ENCODE assay signal across 19 mouse cellular contexts in genomic region chr15:25278317-25279156, GRCm38 (mm10).
DNase-seq lines count a peak whose midpoint lies in the region; ATAC-seq and TF ChIP-seq lines count a peak whose summit lies in the region.
"Had no signal": no experiment of that assay in that cellular context is flagged by ENCODE, and none has a peak within 500 bp of the region (broad histone marks: within the 10 kb centered on the region; RNA-seq: fewer than 3 reads in every experiment).

No protein-coding gene starts in this region.

- DNase-seq in left cerebral cortex, postnatal 4 days: peak; percentile 21
- no peak for DNase-seq in left cerebral cortex, adult 2 months (ENCODE audit: extremely low spot score in 1 of 2, low spot score in 2 of 2)
- DNase-seq in hindbrain, postnatal 0 days (ENCODE audit: low spot score): peak; percentile 52
- DNase-seq in adrenal gland, postnatal 10 days: no peak
- no peak for DNase-seq in Muller cell, postnatal 12 days (ENCODE audit: inconsistent ontology term)
- DNase-seq: adrenal gland, postnatal 14 days; cerebellum, adult 9-11 months; lung, embryonic 14.5 days; lung, postnatal 4 days; thymus, adult 2 months had no signal

- H3K4me1 ChIP-seq in forebrain, embryonic 15.5 days: peaks cover 18% of the 10 kb centered on the region
- H3K4me1 ChIP-seq in hindbrain, postnatal 0 days (ENCODE audit: insufficient read depth, low read length): peaks cover 7% of the 10 kb centered on the region
- peaks cover 24% of the 10 kb centered on the region for H3K4me1 ChIP-seq in neural tube, embryonic 13.5 days (replicated peaks)
- H3K4me1 ChIP-seq in intestine, postnatal 0 days (replicated peaks; ENCODE audit: control insufficient read depth, insufficient read depth, low read length): no peaks in the 10 kb centered on the region
- H3K4me1 ChIP-seq: embryonic facial prominence, embryonic 15.5 days; liver, embryonic 12.5 days had no signal

- H3K4me3 ChIP-seq in left cerebral cortex, adult 2 months: no peak overlapping the region
- no peak overlapping the region for H3K4me3 ChIP-seq in forebrain, embryonic 15.5 days
- H3K4me3 ChIP-seq in hindbrain, postnatal 0 days (ENCODE audit: low read length): no peak overlapping the region
- H3K4me3 ChIP-seq in neural tube, embryonic 13.5 days: no peak overlapping the region
- H3K4me3 ChIP-seq in intestine, postnatal 0 days (ENCODE audit: low read depth, low read length): no peak overlapping the region
- H3K4me3 ChIP-seq: embryonic facial prominence, embryonic 15.5 days; layer of hippocampus, adult 2 months; liver, embryonic 12.5 days had no signal

- H3K27me3 ChIP-seq in forebrain, embryonic 15.5 days: no peaks in the 10 kb centered on the region
- H3K27me3 ChIP-seq in hindbrain, postnatal 0 days (ENCODE audit: insufficient read depth, low read length): no peaks in the 10 kb centered on the region
- no peaks in the 10 kb centered on the region for H3K27me3 ChIP-seq in neural tube, embryonic 13.5 days
- no peaks in the 10 kb centered on the region for H3K27me3 ChIP-seq in intestine, postnatal 0 days (replicated peaks; ENCODE audit: control insufficient read depth, insufficient read depth, low read length)
- H3K27me3 ChIP-seq: embryonic facial prominence, embryonic 15.5 days; liver, embryonic 12.5 days had no signal

- H3K9me3 ChIP-seq in forebrain, embryonic 15.5 days: no peaks in the 10 kb centered on the region
- H3K9me3 ChIP-seq in hindbrain, postnatal 0 days (ENCODE audit: low read length): no peaks in the 10 kb centered on the region
- no peaks in the 10 kb centered on the region for H3K9me3 ChIP-seq in neural tube, embryonic 13.5 days
- H3K9me3 ChIP-seq in intestine, postnatal 0 days (ENCODE audit: control insufficient read depth): no peaks in the 10 kb centered on the region
- H3K9me3 ChIP-seq: embryonic facial prominence, embryonic 15.5 days; liver, embryonic 12.5 days had no signal

- intact Hi-C loops in left cerebral cortex, postnatal 4 days (cut with DNase I): no loop called here
- intact Hi-C loops in left cerebral cortex, adult 2 months (cut with DNase I): no loop called here

- H3K27ac ChIP-seq in left cerebral cortex, adult 2 months: no peak overlapping the region
- peak overlapping the region; percentile 51 for H3K27ac ChIP-seq in forebrain, embryonic 15.5 days (replicated peaks)
- no peak overlapping the region for H3K27ac ChIP-seq in hindbrain, postnatal 0 days
- 0 out of 2 replicates have a peak overlapping the region, but pooled peaks have one; percentile 6 for H3K27ac ChIP-seq in neural tube, embryonic 13.5 days (replicated peaks)
- H3K27ac ChIP-seq in intestine, postnatal 0 days (ENCODE audit: low read depth, low read length): no peak overlapping the region
- H3K27ac ChIP-seq: embryonic facial prominence, embryonic 15.5 days; kidney, postnatal 0 days; layer of hippocampus, adult 2 months; liver, embryonic 12.5 days had no signal

- H3K9ac ChIP-seq in forebrain, embryonic 15.5 days (replicated peaks): no peak overlapping the region
- no peak overlapping the region for H3K9ac ChIP-seq in hindbrain, postnatal 0 days (replicated peaks; ENCODE audit: low read length)
- no peak overlapping the region for H3K9ac ChIP-seq in neural tube, embryonic 13.5 days
- H3K9ac ChIP-seq in intestine, postnatal 0 days (ENCODE audit: low read depth, low read length): no peak overlapping the region
- H3K9ac ChIP-seq: embryonic facial prominence, embryonic 15.5 days; liver, embryonic 12.5 days; lung, embryonic 14.5 days had no signal

- 21% methylated on average over 6 of the region's 6 CpGs for WGBS in forebrain, embryonic 15.5 days
- 26% methylated on average over 6 of the region's 6 CpGs for WGBS in hindbrain, postnatal 0 days
- WGBS in neural tube, embryonic 13.5 days: 35% methylated on average over 6 of the region's 6 CpGs
- 79% methylated on average over 6 of the region's 6 CpGs for WGBS in intestine, postnatal 0 days

- H3K4me2 ChIP-seq in forebrain, embryonic 15.5 days (replicated peaks): no peak overlapping the region
- 0 out of 2 replicates have a peak overlapping the region, but pooled peaks have one; percentile 5 for H3K4me2 ChIP-seq in hindbrain, postnatal 0 days (ENCODE audit: low read depth, low read length)
- H3K4me2 ChIP-seq in neural tube, embryonic 13.5 days: no peak overlapping the region
- no peak overlapping the region for H3K4me2 ChIP-seq in intestine, postnatal 0 days (replicated peaks; ENCODE audit: low read depth)
- H3K4me2 ChIP-seq: embryonic facial prominence, embryonic 15.5 days; heart, embryonic 11.5 days; liver, embryonic 12.5 days; lung, embryonic 14.5 days had no signal

- TF ChIP-seq CTCF in left cerebral cortex, adult 2 months (IDR thresholded peaks at IDR 0.05): no peak
- TF ChIP-seq CTCF in hindbrain, postnatal 0 days (IDR thresholded peaks at IDR 0.05; ENCODE audit: low read depth): no peak
- no peak for TF ChIP-seq CTCF in intestine, postnatal 0 days (IDR thresholded peaks at IDR 0.05; ENCODE audit: low read depth)

- H3K36me3 ChIP-seq in forebrain, embryonic 15.5 days: no peaks in the 10 kb centered on the region
- H3K36me3 ChIP-seq in hindbrain, postnatal 0 days (ENCODE audit: insufficient read depth, low read length): no peaks in the 10 kb centered on the region
- H3K36me3 ChIP-seq in neural tube, embryonic 13.5 days: no peaks in the 10 kb centered on the region
- no peaks in the 10 kb centered on the region for H3K36me3 ChIP-seq in intestine, postnatal 0 days (ENCODE audit: control insufficient read depth, insufficient read depth)
- H3K36me3 ChIP-seq: embryonic facial prominence, embryonic 15.5 days; liver, embryonic 12.5 days had no signal

- peak; percentile 94 for ATAC-seq in forebrain, embryonic 15.5 days (replicated peaks)
- 0 out of 2 replicates have a peak, but pooled peaks have one; percentile 68 for ATAC-seq in hindbrain, postnatal 0 days
- peak; percentile 95 for ATAC-seq in neural tube, embryonic 13.5 days (ENCODE audit: low read depth)
- ATAC-seq in intestine, postnatal 0 days: no peak
- ATAC-seq: intestine, embryonic 16.5 days; liver, embryonic 12.5 days had no signal

Comparison
In these comparisons a context has a peak if more than half of its experiments do, and no peak if none do; other contexts are left out.
1. DNase-seq: peak in left cerebral cortex, postnatal 4 days (single experiment) and hindbrain, postnatal 0 days (single experiment); none in left cerebral cortex, adult 2 months (0 of 2), adrenal gland, postnatal 10 days (single experiment) and Muller cell, postnatal 12 days (single experiment).
2. H3K27ac ChIP-seq: peak in forebrain, embryonic 15.5 days (single experiment) and neural tube, embryonic 13.5 days (single experiment); none in left cerebral cortex, adult 2 months (single experiment), hindbrain, postnatal 0 days (single experiment) and intestine, postnatal 0 days (single experiment).